Mouse (Mus musculus) midbrain, embryonic 12.5 days (tissue): ENCODE measurements around the gene Iqcb1. TPM values are rescaled to one million over a fixed set of nuclear protein-coding genes. Genes with fewer than 3 reads are reported as not detected.
A peak's percentile ranks its signal among the peaks of the same experiment; 100 is the strongest.

Experiments used
- ATAC-seq: fragments of 200-750 bp; cut with Nextera tagmentation; 2 replicates; pipeline ENCODE4 v1.8.0; 2017; ENCODE audit warnings: low read depth, moderate TSS enrichment, moderate library complexity; ENCODE audit not compliant: low FRiP score
- H3K27ac ChIP-seq: fragments of 300-500 bp; sonication (generic); replicated peaks from 2 replicates; pipeline ENCODE4 v1.5.1; 2016; ENCODE audit warnings: mild to moderate bottlenecking
- H3K27me3 ChIP-seq: fragments of 300-500 bp; sonication (generic); 2 replicates; pipeline ENCODE4 v1.6.1; 2016; ENCODE audit warnings: mild to moderate bottlenecking
- H3K36me3 ChIP-seq: fragments of 300-500 bp; sonication (generic); 2 replicates; pipeline ENCODE4 v1.6.1; 2016
- H3K4me1 ChIP-seq: fragments of 300-500 bp; sonication (generic); 2 replicates; pipeline ENCODE4 v1.6.1; 2016
- H3K4me2 ChIP-seq: fragments of 300-500 bp; sonication (generic); replicated peaks from 2 replicates; pipeline ENCODE4 v1.6.1; 2016; ENCODE audit warnings: mild to moderate bottlenecking, moderate library complexity
- H3K4me3 ChIP-seq: fragments of 300-500 bp; sonication (generic); 2 replicates; pipeline ENCODE4 v1.5.1; 2016; ENCODE audit warnings: mild to moderate bottlenecking
- H3K9ac ChIP-seq: fragments of 300-500 bp; sonication (generic); replicated peaks from 2 replicates; pipeline ENCODE4 v1.6.1; 2016; ENCODE audit warnings: mild to moderate bottlenecking, moderate library complexity
- H3K9me3 ChIP-seq: fragments of 300-500 bp; sonication (generic); 2 replicates; pipeline ENCODE4 v1.6.1; 2016; ENCODE audit warnings: mild to moderate bottlenecking
- WGBS: fragments of 180-500 bp; shearing (Covaris S2); methylation state at CpG from one replicate; pipeline ENCODE4 v1.1.7; 2016; 5-methylcytosine and 5-hydroxymethylcytosine counted together
- polyA plus RNA-seq: library from polyadenylated mRNA; unstranded; fragments of >200 nt; fragmentation: Nextera tagmentation; extraction: Ambion mirVana; gene quantifications from 2 replicates; pipeline ENCODE4 v1.2.1, GENCODE M21; 2016

Iqcb1 gene
- polyA plus RNA-seq = 67.8 and 69.7 TPM in 2 replicates

GRCm38 (mm10) chr16:36828054-36828786 lies at the start of gene Iqcb1:
Iqcb1 (plus strand) TSS chr16:36828385.
- ATAC-seq = peak; percentile 99
- WGBS = under 1% methylated on average over 60 of the region's 64 CpGs
- no peaks in the 10 kb centered on the region for H3K9me3 ChIP-seq
- peak within 1 kb of the TSS; percentile 76 for H3K4me2 ChIP-seq
- peak within 1 kb of the TSS; percentile 85 for H3K9ac ChIP-seq
- H3K27ac ChIP-seq = peak within 1 kb of the TSS; percentile 79
- H3K4me1 ChIP-seq = peaks cover 12% of the 10 kb centered on the region
- peak within 1 kb of the TSS; percentile 81 for H3K4me3 ChIP-seq
- H3K36me3 ChIP-seq = no peaks in the 10 kb centered on the region
- H3K27me3 ChIP-seq = peaks cover 8% of the 10 kb centered on the region

DNA sequence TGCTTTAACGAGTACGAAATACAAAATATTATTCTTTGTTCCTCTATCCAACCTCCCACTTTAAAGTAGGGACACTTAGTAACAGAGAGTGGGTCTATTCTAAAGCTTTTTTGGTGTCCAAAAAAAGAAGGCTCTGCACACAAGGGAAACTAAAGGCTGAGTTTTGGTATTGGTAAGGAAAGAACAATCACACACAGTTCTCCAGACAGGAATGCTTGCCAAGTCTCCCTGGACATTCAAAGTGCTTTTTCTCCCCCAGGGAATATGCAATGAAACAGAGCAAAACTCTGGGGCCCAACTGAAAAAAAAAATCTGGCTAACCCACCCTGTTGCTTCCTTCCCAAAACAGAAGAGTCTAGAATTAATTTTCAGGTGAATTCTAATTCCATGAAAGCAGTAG lies 44.0 kb upstream of the Iqcb1 start:
- ATAC-seq = no peak
- WGBS = 94% methylated on average over 2 of the region's 2 CpGs

GRCm38 (mm10) chr16:36784594-36785313 lies 43.4 kb upstream of the Iqcb1 start, which contains the start of gene Slc15a2:
Slc15a2 (minus strand) TSS chr16:36784962.
- H3K4me1 ChIP-seq = no peaks in the 10 kb centered on the region
- H3K9me3 ChIP-seq = no peaks in the 10 kb centered on the region
- ATAC-seq = no peak
- H3K9ac ChIP-seq = no peak within 1 kb of the TSS
- no peaks in the 10 kb centered on the region for H3K36me3 ChIP-seq
- WGBS = 76% methylated on average over 10 of the region's 10 CpGs
- H3K27ac ChIP-seq = no peak within 1 kb of the TSS
- no peaks in the 10 kb centered on the region for H3K27me3 ChIP-seq
- no peak within 1 kb of the TSS for H3K4me3 ChIP-seq
- H3K4me2 ChIP-seq = no peak within 1 kb of the TSS

More for the DNA sequence above, 44.0 kb upstream of the Iqcb1 start:
- H3K9ac ChIP-seq = no peak overlapping the region
- H3K4me3 ChIP-seq = no peak overlapping the region
- H3K27ac ChIP-seq = no peak overlapping the region
- no peaks in the 10 kb centered on the region for H3K36me3 ChIP-seq
- H3K4me1 ChIP-seq = no peaks in the 10 kb centered on the region
- no peaks in the 10 kb centered on the region for H3K9me3 ChIP-seq
- no peak overlapping the region for H3K4me2 ChIP-seq
- no peaks in the 10 kb centered on the region for H3K27me3 ChIP-seq

- no peaks in the 10 kb centered on the region for H3K4me1 ChIP-seq
- H3K9ac ChIP-seq = no peak overlapping the region
- H3K4me3 ChIP-seq = no peak overlapping the region
- H3K4me2 ChIP-seq = no peak overlapping the region
- ATAC-seq = no peak
- H3K27me3 ChIP-seq = no peaks in the 10 kb centered on the region
- H3K36me3 ChIP-seq = no peaks in the 10 kb centered on the region
- 90% methylated on average over 7 of the region's 7 CpGs for WGBS
- H3K27ac ChIP-seq = no peak overlapping the region
- H3K9me3 ChIP-seq = peaks cover 3% of the 10 kb centered on the region; the same call in 1 of the 2 replicates
Measured at GRCm38 (mm10) chr16:36786466-36786865, 41.7 kb upstream of the Iqcb1 start.

DNA sequence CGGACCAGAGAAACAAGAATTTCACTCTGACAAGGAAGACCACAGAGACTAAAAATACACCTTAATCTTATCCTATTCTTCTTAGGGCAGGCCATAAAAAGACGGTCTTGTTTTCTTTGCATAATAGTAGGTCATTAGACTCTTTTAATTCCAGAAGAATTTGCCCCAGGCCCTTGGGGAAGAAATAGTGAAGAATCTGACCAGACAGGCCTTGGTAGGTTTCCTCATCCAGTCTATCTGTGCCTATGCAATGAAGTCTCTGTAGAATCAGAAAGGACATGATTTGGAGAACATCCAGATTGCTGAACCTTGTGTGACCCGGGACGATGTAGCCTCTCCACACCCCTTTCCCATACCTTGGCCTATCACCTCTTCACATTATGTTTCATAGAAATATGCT lies 38.0 kb upstream of the Iqcb1 start:
- ATAC-seq = no peak
- Histone ChIP-seq H3K4me2 (no peak overlapping the region), H3K9ac (no peak overlapping the region), H3K36me3 (no peaks in the 10 kb centered on the region), H3K4me3 (no peak overlapping the region), H3K27ac (no peak overlapping the region), H3K9me3 (peaks cover 3% of the 10 kb centered on the region; the same call in 1 of the 2 replicates), H3K27me3 (no peaks in the 10 kb centered on the region), H3K4me1 (no peaks in the 10 kb centered on the region)
- WGBS = 93% methylated on average over 4 of the region's 4 CpGs

DNA sequence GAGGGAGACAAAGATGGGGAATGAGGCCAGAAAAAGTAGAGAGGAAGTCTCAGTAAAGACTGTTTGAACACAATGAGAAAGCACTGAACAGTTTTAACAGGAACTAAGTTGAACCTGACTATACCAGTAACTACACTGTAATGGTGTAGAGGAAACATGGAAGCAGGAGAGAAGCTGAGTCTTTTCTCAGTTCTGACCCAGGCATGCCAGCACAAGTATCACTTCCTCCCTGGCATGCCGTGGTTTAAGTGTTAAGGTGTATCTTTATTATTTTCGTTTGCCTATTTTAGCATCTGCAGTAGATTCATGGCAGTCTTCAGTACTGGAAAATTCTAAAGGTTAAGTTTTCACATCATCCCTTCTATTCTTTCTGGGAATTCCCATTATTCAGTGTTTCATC lies 33.2 kb upstream of the Iqcb1 start:
- no peak overlapping the region for H3K9ac ChIP-seq
- H3K27ac ChIP-seq = no peak overlapping the region
- no peak for ATAC-seq
- no peaks in the 10 kb centered on the region for H3K27me3 ChIP-seq
- H3K36me3 ChIP-seq = no peaks in the 10 kb centered on the region
- no peak overlapping the region for H3K4me2 ChIP-seq
- no peaks in the 10 kb centered on the region for H3K4me1 ChIP-seq
- no peak overlapping the region for H3K4me3 ChIP-seq
- 91% methylated on average over 2 of the region's 2 CpGs for WGBS
- peaks cover 3% of the 10 kb centered on the region; the same call in 1 of the 2 replicates for H3K9me3 ChIP-seq

- H3K4me3 ChIP-seq = no peak overlapping the region
- no peak overlapping the region for H3K27ac ChIP-seq
- no peak overlapping the region for H3K9ac ChIP-seq
- H3K27me3 ChIP-seq = no peaks in the 10 kb centered on the region
- H3K36me3 ChIP-seq = no peaks in the 10 kb centered on the region
- no peaks in the 10 kb centered on the region; the same call in 1 of the 2 replicates for H3K9me3 ChIP-seq
- H3K4me2 ChIP-seq = no peak overlapping the region
- WGBS = 75% methylated on average over 2 of the region's 2 CpGs
- ATAC-seq = no peak
- H3K4me1 ChIP-seq = no peaks in the 10 kb centered on the region
Measured at GRCm38 (mm10) chr16:36798334-36798733, 29.9 kb upstream of the Iqcb1 start.

- ATAC-seq = no peak
- H3K36me3 ChIP-seq = no peaks in the 10 kb centered on the region
- no peaks in the 10 kb centered on the region; the same call in 1 of the 2 replicates for H3K9me3 ChIP-seq
Measured at GRCm38 (mm10) chr16:36802361-36802760, 25.8 kb upstream of the Iqcb1 start.

DNA sequence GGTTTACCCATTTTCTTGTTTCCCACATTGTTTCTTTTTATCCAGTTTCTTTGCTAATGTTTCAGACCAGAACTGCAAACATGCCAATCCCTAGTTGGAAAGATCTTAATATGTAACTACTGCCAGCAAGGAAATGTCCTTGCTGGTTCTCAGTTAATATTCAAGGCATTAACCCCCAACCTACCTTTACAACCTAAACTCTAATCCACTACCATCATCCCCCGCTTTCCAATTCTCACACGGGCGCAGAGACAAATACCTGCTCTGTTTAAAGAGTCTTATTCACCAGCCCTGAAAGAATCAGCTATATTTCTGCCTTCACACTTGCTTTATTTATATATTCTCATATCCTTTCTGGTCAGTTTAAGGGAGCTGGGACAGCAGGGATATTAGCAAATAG lies 19.6 kb upstream of the Iqcb1 start:
- Histone ChIP-seq H3K9me3 (no peaks in the 10 kb centered on the region), H3K4me1 (no peaks in the 10 kb centered on the region), H3K27me3 (no peaks in the 10 kb centered on the region), H3K4me3 (no peak overlapping the region), H3K36me3 (no peaks in the 10 kb centered on the region), H3K9ac (no peak overlapping the region), H3K4me2 (no peak overlapping the region), H3K27ac (no peak overlapping the region)
- WGBS = 84% methylated on average over 3 of the region's 3 CpGs
- no peak for ATAC-seq

More at GRCm38 (mm10) chr16:36802361-36802760, 25.8 kb upstream of the Iqcb1 start:
- Histone ChIP-seq H3K4me1 (no peaks in the 10 kb centered on the region), H3K27ac (no peak overlapping the region), H3K27me3 (no peaks in the 10 kb centered on the region), H3K4me2 (no peak overlapping the region), H3K4me3 (no peak overlapping the region), H3K9ac (no peak overlapping the region)
- WGBS = 89% methylated on average over 3 of the region's 3 CpGs

DNA sequence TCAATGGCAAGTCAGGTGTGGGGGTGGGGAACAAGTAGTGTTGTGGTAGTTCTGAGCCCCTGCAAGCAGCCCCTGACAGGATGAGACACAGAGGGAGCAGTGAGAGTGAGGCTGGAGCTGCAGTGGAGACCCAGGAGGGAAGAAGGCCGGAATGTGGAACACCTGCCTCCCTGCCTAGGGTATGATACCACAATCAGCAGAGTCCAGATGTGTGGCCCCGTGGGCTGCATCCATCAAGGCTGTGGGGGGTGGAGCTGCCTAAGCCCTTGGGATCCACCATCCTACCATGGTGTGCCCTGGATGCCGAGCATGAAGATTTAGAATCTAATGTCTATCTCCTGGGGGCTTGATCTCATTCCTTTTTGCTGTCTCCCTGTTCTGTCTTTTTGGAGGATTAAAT lies 14.5 kb upstream of the Iqcb1 start:
- H3K27me3 ChIP-seq = no peaks in the 10 kb centered on the region
- no peaks in the 10 kb centered on the region for H3K4me1 ChIP-seq
- no peak overlapping the region for H3K4me2 ChIP-seq
- H3K36me3 ChIP-seq = no peaks in the 10 kb centered on the region
- no peaks in the 10 kb centered on the region for H3K9me3 ChIP-seq
- H3K4me3 ChIP-seq = no peak overlapping the region
- H3K9ac ChIP-seq = no peak overlapping the region
- no peak for ATAC-seq
- no peak overlapping the region for H3K27ac ChIP-seq
- WGBS = 55% methylated on average over 3 of the region's 3 CpGs

DNA sequence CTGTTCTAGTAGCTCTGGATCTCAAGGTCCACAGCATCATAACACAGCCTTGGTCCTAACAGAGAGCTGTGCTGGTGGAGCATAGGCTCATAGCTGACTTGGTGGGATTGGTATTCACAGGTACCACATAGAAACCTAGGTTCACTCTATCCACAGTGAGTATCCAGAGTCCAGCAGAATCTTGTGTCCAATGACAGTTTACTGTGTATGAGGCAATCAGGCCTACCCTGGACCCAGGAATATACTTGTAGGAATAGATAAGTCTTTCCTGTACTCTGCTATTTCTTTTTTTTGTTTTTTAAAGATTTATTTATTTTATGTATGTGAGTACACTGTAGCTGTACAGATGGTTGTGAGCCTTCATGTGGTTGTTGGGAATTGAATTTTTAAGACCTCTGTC lies 11.3 kb upstream of the Iqcb1 start:
- H3K27me3 ChIP-seq = no peaks in the 10 kb centered on the region
- H3K4me1 ChIP-seq = peaks cover 5% of the 10 kb centered on the region; the same call in 1 of the 2 replicates
- H3K4me2 ChIP-seq = no peak overlapping the region
- H3K36me3 ChIP-seq = no peaks in the 10 kb centered on the region
- ATAC-seq = peak; percentile 49; the same call in 1 of the 2 replicates
- no peak overlapping the region for H3K27ac ChIP-seq
- no peaks in the 10 kb centered on the region for H3K9me3 ChIP-seq
- H3K9ac ChIP-seq = no peak overlapping the region
- H3K4me3 ChIP-seq = no peak overlapping the region

DNA sequence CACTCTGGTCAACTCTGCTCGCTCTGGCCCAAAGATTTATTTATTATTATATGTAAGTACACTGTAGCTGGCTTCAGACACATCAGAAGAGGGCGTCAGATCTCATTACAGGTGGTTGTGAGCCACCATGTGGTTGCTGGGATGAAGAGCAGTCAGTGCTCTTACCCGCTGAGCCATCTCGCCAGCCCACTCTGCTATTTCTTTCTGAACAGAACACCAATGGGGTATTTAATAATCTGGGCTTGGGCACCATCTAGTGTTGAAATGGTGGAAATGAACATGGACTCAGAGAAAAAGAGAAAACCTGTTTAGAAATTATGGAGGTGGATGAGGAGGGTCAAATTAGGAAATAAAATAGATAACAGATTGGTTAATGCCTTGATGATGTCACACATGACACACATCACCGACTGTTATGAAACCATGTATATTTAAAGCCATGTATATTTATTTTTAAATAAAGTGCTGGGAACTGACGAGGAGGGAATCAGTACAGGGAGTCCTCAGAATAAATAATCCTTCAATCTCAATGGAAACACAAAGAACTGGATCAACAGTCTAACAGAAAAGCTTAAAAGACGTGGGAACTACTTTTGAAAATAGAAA lies 10.8 kb upstream of the Iqcb1 start:
- Histone ChIP-seq H3K4me2 (no peak overlapping the region), H3K9me3 (no peaks in the 10 kb centered on the region), H3K36me3 (no peaks in the 10 kb centered on the region), H3K4me3 (no peak overlapping the region), H3K27ac (no peak overlapping the region), H3K27me3 (no peaks in the 10 kb centered on the region), H3K9ac (no peak overlapping the region), H3K4me1 (peaks cover 5% of the 10 kb centered on the region; the same call in 1 of the 2 replicates)
- peak; percentile 85 for ATAC-seq
- WGBS = 20% methylated on average over 7 of the region's 7 CpGs
